Mouse (Mus musculus) cerebellum, postnatal 36 days (tissue): ENCODE measurements around the gene Uts2.
"Not testable (repeated sequence)": the region's sequence is repeated elsewhere in the genome, so short reads cannot be mapped to it uniquely, and the experiment has no call there.

Experiments used
- DNase-seq, 2 experiments: peaks; one replicate each; pipeline ENCODE4 v3.0.0; 2021 to 2022; ENCODE audit warnings: mixed read lengths in 2 of 2

The Uts2 gene

GRCm38 (mm10) chr4:151017356-151017755 is 20.5 kb downstream of the Uts2 start:
- DNase-seq = not testable (repeated sequence)

GRCm38 (mm10) chr4:151024152-151024551 is 27.3 kb downstream of the Uts2 start:
- no peak for DNase-seq

GRCm38 (mm10) chr4:151027001-151027400 is 30.1 kb downstream of the Uts2 start:
- peak; percentile 41 to 44 for DNase-seq

GRCm38 (mm10) chr4:151036521-151036920 is 39.6 kb downstream of the Uts2 start:
- DNase-seq = no peak

- no peak for DNase-seq
Measured at GRCm38 (mm10) chr4:151037800-151038199, 40.9 kb downstream of the Uts2 start.

- no peak for DNase-seq
Measured at GRCm38 (mm10) chr4:151041506-151041905, 44.6 kb downstream of the Uts2 start.

- peak; percentile 41 to 53 for DNase-seq
Measured at GRCm38 (mm10) chr4:151043281-151043680, 46.4 kb downstream of the Uts2 start.

- DNase-seq = peak; percentile 99
Measured at GRCm38 (mm10) chr4:151044037-151044943, 47.4 kb downstream of the Uts2 start, which contains the start of gene Per3. Gene Per3, minus strand, starts transcription at chr4:151044665.

- peak in 1 of 2 experiments; percentile 25 for DNase-seq
Measured at GRCm38 (mm10) chr4:151044944-151045570, 48.2 kb downstream of the Uts2 start.

- no peak for DNase-seq
Measured at GRCm38 (mm10) chr4:151046524-151046923, 49.6 kb downstream of the Uts2 start.

- DNase-seq = no peak
Measured at GRCm38 (mm10) chr4:151051162-151051561, 54.3 kb downstream of the Uts2 start.
